In genomic region chr13:117235530-117236212, GRCm38 (mm10) we compare ENCODE assay signal across 7 mouse cellular contexts. TPM values are rescaled to one million over a fixed set of nuclear protein-coding genes. Genes with fewer than 3 reads are reported as not detected.
A peak's percentile ranks its signal among the peaks of the same experiment; 100 is the strongest.
DNase-seq lines count a peak whose midpoint lies in the region; ATAC-seq lines count a peak whose summit lies in the region.

No protein-coding gene starts in this region.

- H3K9me3 ChIP-seq in embryonic facial prominence, embryonic 10.5 days: no peaks in the 10 kb centered on the region
- H3K9me3 ChIP-seq in hindbrain, embryonic 13.5 days: no peaks in the 10 kb centered on the region
- no peaks in the 10 kb centered on the region for H3K9me3 ChIP-seq in liver, embryonic 12.5 days (replicated peaks)

- no peaks in the 10 kb centered on the region for H3K27me3 ChIP-seq in embryonic facial prominence, embryonic 10.5 days (replicated peaks; ENCODE audit: low read depth, poor library complexity, severe bottlenecking)
- H3K27me3 ChIP-seq in hindbrain, embryonic 13.5 days: no peaks in the 10 kb centered on the region
- no peaks in the 10 kb centered on the region for H3K27me3 ChIP-seq in liver, embryonic 12.5 days (replicated peaks)

- H3K4me1 ChIP-seq in embryonic facial prominence, embryonic 10.5 days: peaks cover 26% of the 10 kb centered on the region
- peaks cover 17% of the 10 kb centered on the region for H3K4me1 ChIP-seq in hindbrain, embryonic 13.5 days (replicated peaks)
- H3K4me1 ChIP-seq in liver, embryonic 12.5 days: no peaks in the 10 kb centered on the region

- H3K4me3 ChIP-seq in embryonic facial prominence, embryonic 10.5 days: no peak overlapping the region
- H3K4me3 ChIP-seq in hindbrain, embryonic 13.5 days: no peak overlapping the region
- no peak overlapping the region for H3K4me3 ChIP-seq in liver, embryonic 12.5 days

- DNase-seq in 3T3-L1 (ENCODE audit: low read depth, low spot score): peak; percentile 31
- DNase-seq in ES-CJ7 (ENCODE audit: low read depth, low spot score): peak; percentile 46
- DNase-seq in embryonic facial prominence, embryonic 10.5 days (ENCODE audit: low spot score): peak; percentile 85
- DNase-seq in layer of hippocampus, adult 11-12 months (ENCODE audit: low spot score): no peak

- peak overlapping the region; percentile 19; the same call in 1 of the 2 replicates for H3K9ac ChIP-seq in hindbrain, embryonic 13.5 days
- no peak overlapping the region for H3K9ac ChIP-seq in liver, embryonic 12.5 days

- WGBS in embryonic facial prominence, embryonic 10.5 days: 39% methylated on average over 11 of the region's 11 CpGs
- WGBS in hindbrain, embryonic 13.5 days: 40% methylated on average over 11 of the region's 11 CpGs
- whole genome bisulfite sequencing in liver, embryonic 12.5 days (ENCODE audit: insufficient replicate concordance): 56% methylated on average over 11 of the region's 11 CpGs

- H3K27ac ChIP-seq in embryonic facial prominence, embryonic 10.5 days (replicated peaks): peak overlapping the region; percentile 63
- H3K27ac ChIP-seq in hindbrain, embryonic 13.5 days: peak overlapping the region; percentile 66
- no peak overlapping the region for H3K27ac ChIP-seq in liver, embryonic 12.5 days

- H3K4me2 ChIP-seq in hindbrain, embryonic 13.5 days: peak overlapping the region; percentile 13; the same call in 1 of the 2 replicates
- no peak overlapping the region for H3K4me2 ChIP-seq in liver, embryonic 12.5 days

- peaks cover 5% of the 10 kb centered on the region; the same call in 1 of the 2 replicates for H3K36me3 ChIP-seq in embryonic facial prominence, embryonic 10.5 days (replicated peaks)
- H3K36me3 ChIP-seq in hindbrain, embryonic 13.5 days: no peaks in the 10 kb centered on the region
- no peaks in the 10 kb centered on the region for H3K36me3 ChIP-seq in liver, embryonic 12.5 days

- ATAC-seq in hindbrain, embryonic 13.5 days (ENCODE audit: low FRiP score): peak; percentile 81
- ATAC-seq in liver, embryonic 12.5 days: peak; percentile 58; the same call in 1 of the 2 replicates
- peak; percentile 91 for ATAC-seq in monocyte, adult 5-6 weeks (replicated peaks; ENCODE audit: insufficient number of reproducible peaks, low FRiP score, low TSS enrichment, poor library complexity, severe bottlenecking)

RNA-seq across cellular contexts. Expression of gene Gm17509, which starts 14.8 kb away (rescaled TPM):
- polyA plus RNA-seq in embryonic facial prominence, embryonic 10.5 days (2016; fragmentation: Nextera tagmentation; extraction: Ambion mirVana): 0.45 and 0.59 TPM in 2 replicates
- 0.56 and 0.57 TPM in 2 replicates for polyA plus RNA-seq in hindbrain, embryonic 13.5 days (2015; fragmentation: Nextera tagmentation; extraction: Ambion mirVana)
- 0.05 TPM in 1 of 2 replicates, not detected in the other for polyA plus RNA-seq in liver, embryonic 12.5 days (2016; fragmentation: Nextera tagmentation; extraction: Ambion mirVana)
- total RNA-seq in monocyte, adult 5-6 weeks (2017): 0.19 to 0.21 TPM in 2 of 3 replicates, not detected in the other

RNA-seq across cellular contexts. Expression of gene Emb, which starts 27.3 kb away (rescaled TPM):
- 49.2 and 54.0 TPM in 2 replicates for polyA plus RNA-seq in embryonic facial prominence, embryonic 10.5 days (2016; fragmentation: Nextera tagmentation; extraction: Ambion mirVana)
- polyA plus RNA-seq in hindbrain, embryonic 13.5 days (2015; fragmentation: Nextera tagmentation; extraction: Ambion mirVana): 12.1 and 14.4 TPM in 2 replicates
- 17.1 and 17.5 TPM in 2 replicates for polyA plus RNA-seq in liver, embryonic 12.5 days (2016; fragmentation: Nextera tagmentation; extraction: Ambion mirVana)
- total RNA-seq in monocyte, adult 5-6 weeks (2017): 124 to 196 TPM (median 176 TPM) in 3 replicates
